Comparison of ENCODE assay signal across 18 mouse cellular contexts in genomic region chr6:55174741-55175181, GRCm38 (mm10). TPM values are rescaled to one million over a fixed set of nuclear protein-coding genes. Genes with fewer than 3 reads are reported as not detected.
DNase-seq lines count a peak whose midpoint lies in the region; TF ChIP-seq lines count a peak whose summit lies in the region.
"Had no signal": no experiment of that assay in that cellular context is flagged by ENCODE, and none has a peak within 500 bp of the region (broad histone marks: within the 10 kb centered on the region; RNA-seq: fewer than 3 reads in every experiment).

TSS of gene Inmt (minus strand) at chr6:55175043.

- peak within 1 kb of the TSS; percentile 95 for H3K27ac ChIP-seq in kidney, adult 2 months (ENCODE audit: insufficient read depth, low read depth, low read length)
- H3K27ac ChIP-seq: limb, embryonic 12.5 days; lung, embryonic 15.5 days; midbrain, embryonic 15.5 days had no signal

- peak; percentile 72; the same call in 1 of the 2 replicates for TF ChIP-seq POLR2A in lung, adult 2 months (IDR thresholded peaks at IDR 0.05; ENCODE audit: borderline replicate concordance, extremely low read depth, low read depth, low read length)
- peak; percentile 15 for TF ChIP-seq POLR2A in kidney, adult 2 months (IDR thresholded peaks at IDR 0.05; ENCODE audit: low read depth, low read length)

- intact Hi-C loops in gastrocnemius, postnatal 14 days (cut with DNase I; ENCODE audit: low total_unique reads): no loop called here

- DNase-seq in gastrocnemius, adult 18-20 months (ENCODE audit: low spot score): peak; percentile 52
- no peak for DNase-seq in gastrocnemius, postnatal 14 days
- no peak for DNase-seq in lung, adult 2 months
- DNase-seq in lung, postnatal 10 days: no peak
- peak; percentile 71 for DNase-seq in kidney, adult 2 months
- peak; percentile 24 for DNase-seq in lung, postnatal 14 days
- DNase-seq in left cerebral cortex, adult 9 months (ENCODE audit: low spot score in 2 of 2): no peak
- no peak for DNase-seq in frontal cortex, postnatal 14 days (ENCODE audit: low spot score in 2 of 2)
- DNase-seq: cerebellum, adult 11 months; gastrocnemius, postnatal 25 days; right cerebral cortex, adult 18-20 months; thymus, postnatal 25 days had no signal

- H3K4me3 ChIP-seq in lung, adult 2 months (replicated peaks; ENCODE audit: extremely low read depth, low read depth, low read length): peak within 1 kb of the TSS; percentile 64
- H3K4me3 ChIP-seq in kidney, adult 2 months (ENCODE audit: insufficient read depth, low read depth, low read length): peak within 1 kb of the TSS; percentile 43
- H3K4me3 ChIP-seq: limb, embryonic 12.5 days; lung, embryonic 15.5 days; midbrain, embryonic 15.5 days had no signal

- WGBS in lung, adult 2 months: 76% methylated on average over 1 of the region's 1 CpGs
- 21% methylated on average over 1 of the region's 1 CpGs for WGBS in kidney, adult 2 months

- peaks cover 10% of the 10 kb centered on the region for H3K4me1 ChIP-seq in lung, adult 2 months (ENCODE audit: control insufficient read depth, insufficient read depth, low read length)
- H3K4me1 ChIP-seq in kidney, adult 2 months (ENCODE audit: control insufficient read depth, insufficient read depth, low read length): peaks cover 27% of the 10 kb centered on the region
- H3K4me1 ChIP-seq: midbrain, embryonic 15.5 days had no signal

- no peaks in the 10 kb centered on the region for H3K27me3 ChIP-seq in kidney, adult 2 months (replicated peaks; ENCODE audit: control insufficient read depth, insufficient read depth, low read length)
- H3K27me3 ChIP-seq: limb, embryonic 12.5 days; lung, embryonic 15.5 days; midbrain, embryonic 15.5 days had no signal

- no peaks in the 10 kb centered on the region for H3K36me3 ChIP-seq in kidney, adult 2 months (ENCODE audit: control insufficient read depth, insufficient read depth, low read length)
- H3K36me3 ChIP-seq: limb, embryonic 12.5 days; lung, embryonic 15.5 days; midbrain, embryonic 15.5 days had no signal

- no peak for TF ChIP-seq CTCF in lung, adult 2 months (IDR thresholded peaks at IDR 0.05; ENCODE audit: insufficient read depth, low read length)
- TF ChIP-seq CTCF in kidney, adult 2 months (conservative IDR thresholded peaks at IDR 0.05; ENCODE audit: insufficient read depth, insufficient read length, low read depth, low read length): no peak

RNA-seq across cellular contexts. Expression of gene Inmt, which starts in this region (rescaled TPM):
- 10 to 100 TPM; 13.8 to 16.1 TPM for total RNA-seq in gastrocnemius, adult 18-20 months (2021)
- 1 to 10 TPM in 1 of 2 experiments, under 1 TPM in 1; 0.72 to 1.4 TPM for total RNA-seq in gastrocnemius, postnatal 14 days (2021)
- 1,586 and 1,614 TPM in 2 replicates for polyA plus RNA-seq in lung, adult 2 months (2012; rRNA removed)
- 27.0 and 30.3 TPM in 2 replicates for polyA plus RNA-seq in kidney, adult 2 months (2012; rRNA removed)
- polyA plus RNA-seq: C2C12; hindbrain, embryonic 16.5 days; limb, embryonic 12.5 days; midbrain, embryonic 15.5 days; neural tube, embryonic 14.5 days had no signal

Comparison
In these comparisons a context has a peak if more than half of its experiments do, and no peak if none do; other contexts are left out.
1. RNA of gene Inmt (total RNA-seq): 13.8 to 16.1 TPM in gastrocnemius, adult 18-20 months; 0.72 to 1.4 TPM in gastrocnemius, postnatal 14 days; every median in the first group is over 4 times any median in the second.
2. RNA of gene Inmt (polyA plus RNA-seq): 1,586 to 1,614 TPM in lung, adult 2 months; 27.0 to 30.3 TPM in kidney, adult 2 months; every median in the first group is over 10 times any median in the second.
3. DNase-seq: peak in gastrocnemius, adult 18-20 months (single experiment), kidney, adult 2 months (single experiment) and lung, postnatal 14 days (single experiment); none in gastrocnemius, postnatal 14 days (single experiment), lung, adult 2 months (single experiment), lung, postnatal 10 days (single experiment), left cerebral cortex, adult 9 months (0 of 2) and frontal cortex, postnatal 14 days (0 of 2).